Mouse (Mus musculus): Measurements from ENCODE around the gene Tldc2.

DNA sequence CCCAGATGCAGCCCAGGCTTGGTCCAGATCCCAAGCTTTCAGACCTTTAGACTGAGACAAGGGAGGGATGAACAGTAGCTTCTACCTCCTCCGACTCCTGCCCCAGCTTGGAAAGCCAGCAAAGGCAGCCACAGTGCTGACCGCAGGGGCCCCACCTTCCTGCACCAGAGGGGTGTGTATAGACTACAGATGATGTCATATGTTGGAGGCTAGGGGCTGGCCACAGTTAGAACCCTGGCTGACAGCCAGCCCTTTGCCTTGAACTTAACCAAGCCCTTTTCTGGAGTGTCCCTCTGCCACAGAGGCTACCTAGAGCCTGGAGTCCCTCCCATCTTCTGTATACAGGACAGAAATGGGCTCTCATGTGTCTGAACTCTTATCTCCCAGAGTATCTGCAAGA, 15.3 kb upstream of the Tldc2 start:
- TF ChIP-seq EP300 (IDR thresholded peaks at IDR 0.05; ENCODE audit: low read depth) = no peak
- no peak for TF ChIP-seq CTCF (IDR thresholded peaks at IDR 0.05; ENCODE audit: low read depth)
